Mouse (Mus musculus): Measurements from ENCODE around the gene Bnipl.

GRCm38 (mm10) chr3:95256931-95257330 is 5.9 kb upstream of the Bnipl start:
- TF ChIP-seq POLR2AphosphoS5 (IDR thresholded peaks at IDR 0.05; ENCODE audit: insufficient replicate concordance, low read depth, low read length) (no peak), CTCF (IDR thresholded peaks at IDR 0.05; ENCODE audit: low read depth, low read length) (no peak)
